Mouse (Mus musculus) heart, postnatal 0 days (tissue): ENCODE data around the gene Zfp870.

Source experiments
- CTCF ChIP-seq: IDR thresholded peaks from 2 replicates; pipeline ENCODE4 v1.5.1; 2016; ENCODE audit warnings: antibody characterized with exemption, control low read depth, low read depth
- EP300 ChIP-seq: IDR thresholded peaks from 2 replicates; pipeline ENCODE4 v1.6.1; 2016; ENCODE audit warnings: antibody characterized with exemption, low read depth

- TF ChIP-seq CTCF = no peak
- no peak for TF ChIP-seq EP300
Observed at GRCm38 (mm10) chr17:32916075-32916474, 24.6 kb upstream of the Zfp870 start.
